Mouse (Mus musculus) heart, postnatal 10 days (tissue): Measurements from ENCODE around the gene Yes1. TPM values are rescaled to one million over a fixed set of nuclear protein-coding genes. Genes with fewer than 3 reads are reported as not detected.

Experiments used
- total RNA-seq, 2 experiments: library from RNA; stranded (reverse); gene quantifications; 2 replicates each; pipeline ENCODE4 v1.2.3; 2021

Gene Yes1
- total RNA-seq, 2 experiments from 2014 or later = 31.4 to 38.2 TPM

Other genes with a start within 250 kb of the Yes1 start
- 100 to 1,000 TPM; 446 to 490 TPM for gene Ppp1cb, start 152.3 kb upstream of the Yes1 start, total RNA-seq
- 10 to 100 TPM; 32.1 to 36.6 TPM for gene Pisd, start 174.5 kb downstream of the Yes1 start, total RNA-seq
- gene Gm20671, start 215.9 kb downstream of the Yes1 start, total RNA-seq = under 1 TPM in 1 of 2 experiments, not detected in 1; 0.37 TPM
- gene Prr14l, start 243.1 kb downstream of the Yes1 start, total RNA-seq = 10 to 100 TPM; 13.7 to 14.1 TPM